Mouse (Mus musculus) cerebellum, adult 18-20 months (tissue): ENCODE measurements around the gene Pard6b.
A peak's percentile ranks its signal among the peaks of the same experiment; 100 is the strongest.

Source experiments
- DNase-seq, 2 experiments: peaks; one replicate each; pipeline ENCODE4 v3.0.0; 2021

Gene Pard6b

DNA sequence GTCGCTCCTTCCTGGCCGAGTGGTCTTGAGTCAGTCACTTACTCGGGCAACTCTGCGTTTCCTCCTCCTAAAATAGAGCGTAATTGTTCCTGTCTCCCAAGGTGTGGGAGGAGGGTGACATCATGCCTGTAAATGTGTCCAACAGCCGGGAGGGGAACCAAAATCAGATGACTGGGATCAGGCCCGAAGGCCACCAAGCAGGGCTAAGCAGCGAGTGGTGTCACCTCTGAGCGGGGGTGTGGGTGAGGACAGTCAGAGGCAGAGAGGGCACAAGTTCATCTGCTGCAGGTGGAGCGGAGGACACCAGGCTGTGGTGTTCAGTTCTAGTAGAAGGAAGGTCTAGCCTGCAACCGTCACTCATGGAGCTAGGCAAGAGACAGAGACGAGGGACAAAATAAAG, 17.1 kb upstream of the Pard6b start:
- no peak for DNase-seq

DNA sequence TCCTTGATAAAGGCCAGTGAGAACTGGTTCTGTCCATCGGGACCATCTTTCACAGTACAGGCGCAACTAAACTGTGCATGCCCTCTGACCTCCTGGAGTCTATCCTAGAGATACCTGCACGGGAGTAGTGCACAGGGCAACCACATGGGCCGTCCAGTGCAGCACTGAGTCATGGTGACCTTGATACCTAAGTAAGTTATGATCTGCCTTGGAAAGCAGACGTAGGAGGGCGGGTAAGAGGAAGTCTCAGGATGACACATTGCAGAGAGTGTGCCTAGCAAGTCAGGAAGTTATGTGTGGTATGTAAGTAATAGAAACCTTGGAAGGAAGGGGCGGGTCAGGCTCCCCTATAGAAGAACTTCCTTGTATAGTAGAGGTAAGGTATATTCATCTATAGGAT, 15.3 kb upstream of the Pard6b start:
- DNase-seq, result no peak

DNA sequence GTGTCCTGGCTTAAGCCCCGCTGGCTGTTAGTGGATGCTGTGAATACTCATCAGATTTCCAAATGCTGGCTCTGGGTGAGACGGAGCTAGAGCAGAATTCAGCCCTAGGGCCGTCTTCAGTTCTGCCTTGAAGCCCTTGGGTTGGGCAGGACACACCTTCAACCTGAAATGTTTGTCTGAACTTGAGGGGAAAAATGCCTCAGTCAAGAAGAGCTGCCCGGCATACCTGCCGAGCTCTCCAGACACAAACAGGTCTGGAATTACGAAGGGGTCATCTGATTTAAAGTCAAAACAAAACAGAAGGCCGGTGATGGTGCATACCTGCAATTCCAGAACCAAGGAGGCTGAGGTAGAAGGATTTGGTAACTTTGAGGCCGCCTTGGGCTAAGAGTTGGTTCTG, 14.0 kb upstream of the Pard6b start:
- DNase-seq, result no peak

- DNase-seq, result no peak
Observed at GRCm38 (mm10) chr2:168070425-168070824, 10.4 kb upstream of the Pard6b start.

- DNase-seq, result no peak
Observed at GRCm38 (mm10) chr2:168072436-168073131, 8.2 kb upstream of the Pard6b start.

DNA sequence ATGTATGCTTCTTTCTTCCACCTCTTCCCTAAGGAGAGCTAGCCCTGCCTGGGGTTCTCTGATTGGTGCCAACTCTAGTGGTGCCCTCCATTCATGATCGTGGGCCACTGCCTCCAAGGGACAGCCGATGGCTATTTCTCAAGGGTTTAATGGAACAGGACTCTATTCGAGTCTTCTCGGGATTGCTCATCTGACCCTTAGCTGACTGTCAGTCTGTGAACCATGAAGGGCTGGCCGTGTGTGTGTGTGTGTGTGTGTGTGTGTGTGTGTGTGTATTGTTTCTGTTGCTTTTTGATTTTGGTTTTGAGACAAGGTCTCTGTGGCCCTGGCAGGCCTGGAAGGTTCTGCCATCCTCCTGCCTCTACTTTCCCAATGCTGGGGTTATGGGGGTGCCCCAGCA, 7.1 kb upstream of the Pard6b start:
- no peak for DNase-seq

DNA sequence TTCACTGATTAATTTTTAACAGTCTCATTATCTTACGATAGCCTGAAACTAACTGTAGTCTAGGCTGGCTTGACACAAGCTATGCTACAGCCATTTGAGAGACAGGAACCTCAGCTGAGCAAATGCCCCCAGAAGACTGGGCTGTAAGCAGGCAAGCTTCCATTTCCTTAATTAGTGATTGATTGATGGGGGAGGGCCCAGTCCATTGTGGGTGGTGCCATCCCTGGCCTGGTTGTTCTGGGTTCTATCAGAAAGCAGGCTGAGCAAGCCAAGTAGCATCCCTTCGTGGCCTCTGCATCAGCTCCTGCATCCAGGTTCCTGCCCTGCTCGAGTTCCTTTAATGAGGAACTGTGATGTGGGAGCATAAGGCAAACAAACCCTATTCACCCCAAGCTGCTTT, 6.3 kb upstream of the Pard6b start:
- DNase-seq, result no peak

- no peak for DNase-seq
Observed at GRCm38 (mm10) chr2:168076840-168077576, 3.8 kb upstream of the Pard6b start.

GRCm38 (mm10) chr2:168078107-168078830, 2.5 kb upstream of the Pard6b start:
- DNase-seq, result no peak

GRCm38 (mm10) chr2:168081299-168081932, 612 bp downstream of the Pard6b start:
- DNase-seq, result peak in 1 of 2 experiments; percentile 15

- peak in 1 of 2 experiments; percentile 35 for DNase-seq
Observed at GRCm38 (mm10) chr2:168081933-168082306, 1.1 kb downstream of the Pard6b start.

DNA sequence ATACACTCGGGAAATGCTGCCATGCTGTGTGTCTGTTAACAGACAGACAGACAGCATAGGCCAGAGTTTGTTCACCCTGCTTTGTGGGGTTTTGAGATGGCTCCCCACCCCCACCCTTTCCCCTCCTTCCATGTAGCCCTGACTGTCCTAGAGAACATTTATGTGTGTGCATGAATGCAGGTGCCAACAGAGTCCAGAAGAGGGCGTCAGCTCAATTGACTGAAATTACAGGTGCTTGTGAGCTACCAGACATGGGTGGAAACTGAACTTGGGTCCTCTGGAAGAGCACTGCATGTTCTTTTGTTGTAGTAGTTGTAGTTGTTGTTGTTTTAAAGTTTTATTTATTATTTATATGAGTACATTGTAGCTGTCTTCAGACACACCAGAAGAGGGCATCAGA, 2.8 kb downstream of the Pard6b start:
- DNase-seq, result no peak

DNA sequence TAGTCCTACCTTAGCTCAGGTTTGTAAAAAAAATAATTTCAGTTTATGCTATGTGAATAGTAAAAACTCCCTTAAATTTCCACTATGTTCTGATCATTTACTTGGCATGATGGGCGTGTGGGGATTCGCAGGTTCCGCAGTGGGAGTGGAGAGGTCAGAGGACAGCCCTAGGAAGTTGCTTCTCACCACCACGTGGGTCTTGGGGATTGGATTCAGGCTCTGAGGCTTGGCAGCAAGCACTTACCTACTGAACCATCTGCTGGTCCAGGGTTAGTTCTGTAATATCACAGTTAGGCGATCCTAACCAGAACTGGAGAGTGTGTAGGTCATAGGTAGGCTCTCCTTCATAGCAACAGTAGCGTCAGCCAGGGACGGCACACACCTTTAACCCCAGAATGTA, 3.4 kb downstream of the Pard6b start:
- no peak for DNase-seq

GRCm38 (mm10) chr2:168085621-168086265, 4.9 kb downstream of the Pard6b start:
- peak in 1 of 2 experiments; percentile 29 for DNase-seq

DNA sequence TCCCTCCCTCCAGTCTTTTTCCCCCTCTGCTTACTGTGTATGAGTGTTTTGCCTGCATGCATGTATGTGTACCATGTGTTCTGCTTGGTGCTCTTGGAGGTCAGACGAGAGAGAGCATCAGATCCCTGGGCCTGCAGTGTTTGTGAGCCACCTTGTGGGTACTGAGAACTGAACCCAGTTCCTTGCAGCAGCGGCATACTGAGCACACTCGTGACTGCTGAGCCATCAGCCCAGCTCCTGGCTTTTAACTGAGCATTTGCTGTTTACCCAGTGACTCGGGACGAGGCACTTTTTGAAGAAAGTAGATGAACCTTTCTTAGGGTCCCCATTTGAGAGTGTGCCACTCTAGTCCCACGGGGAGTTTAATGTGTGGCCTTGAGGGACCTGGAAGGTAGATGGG, 5.5 kb downstream of the Pard6b start:
- DNase-seq, result no peak

- DNase-seq, result no peak
Observed at GRCm38 (mm10) chr2:168086839-168087238, 6.0 kb downstream of the Pard6b start.

DNA sequence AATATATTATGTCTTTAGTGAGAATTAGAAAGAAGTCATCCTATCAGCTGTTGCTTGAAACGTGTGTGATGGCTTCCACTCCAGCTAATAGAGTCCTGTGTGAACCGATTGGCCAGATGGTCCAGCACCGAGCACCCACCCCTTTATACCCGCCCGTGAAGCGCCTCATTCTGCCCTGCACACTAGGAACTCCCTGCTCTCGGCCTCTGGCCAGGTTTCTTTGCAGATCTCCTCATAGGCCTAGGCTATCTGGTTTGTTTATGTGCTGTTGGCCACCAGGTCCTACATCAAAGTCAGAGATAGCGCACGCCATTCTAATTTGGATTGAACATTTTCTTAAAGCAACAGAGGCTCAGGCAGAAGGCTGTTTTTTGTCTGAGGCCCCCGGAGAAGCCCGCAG, 10.8 kb downstream of the Pard6b start:
- no peak for DNase-seq

DNA sequence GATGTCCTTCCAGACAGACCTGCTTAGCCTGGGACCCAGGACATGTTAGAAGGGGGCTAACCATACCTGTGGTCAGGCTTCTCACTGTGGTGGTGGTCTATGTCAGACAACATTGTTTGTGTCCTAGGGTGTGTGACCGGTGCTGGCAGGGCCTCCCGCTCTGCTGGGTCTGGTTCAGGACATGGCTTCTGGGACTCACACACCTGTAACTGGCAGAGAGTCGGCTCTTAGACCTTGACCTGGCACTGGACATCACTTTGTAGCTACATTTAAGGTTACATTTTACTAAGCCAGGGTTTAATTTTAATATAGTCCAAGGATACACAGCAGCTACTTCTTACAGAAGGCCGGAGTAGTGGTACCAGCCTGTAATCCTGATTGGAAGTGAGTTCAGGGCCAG, 12.3 kb downstream of the Pard6b start:
- no peak for DNase-seq

DNA sequence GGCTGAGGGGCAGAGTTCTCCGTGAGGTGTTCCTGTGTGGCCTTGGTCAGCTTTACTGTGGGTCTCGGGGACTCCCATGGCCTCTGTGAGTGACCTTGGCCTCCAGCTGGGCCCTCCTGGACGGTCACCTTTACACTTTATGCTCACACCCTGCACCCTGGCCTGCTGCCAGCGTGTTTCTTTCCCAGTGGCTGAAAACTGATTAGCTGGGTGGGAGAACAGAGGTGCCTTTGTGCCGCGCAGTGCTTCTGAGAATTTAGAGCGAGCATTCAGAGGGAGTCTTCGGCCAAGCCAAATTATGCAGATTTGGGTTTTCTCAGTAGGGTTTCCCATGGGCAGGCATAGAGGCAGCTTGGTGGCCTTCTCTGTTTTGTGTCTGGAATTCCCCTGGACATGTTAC, 14.3 kb downstream of the Pard6b start:
- DNase-seq, result no peak

DNA sequence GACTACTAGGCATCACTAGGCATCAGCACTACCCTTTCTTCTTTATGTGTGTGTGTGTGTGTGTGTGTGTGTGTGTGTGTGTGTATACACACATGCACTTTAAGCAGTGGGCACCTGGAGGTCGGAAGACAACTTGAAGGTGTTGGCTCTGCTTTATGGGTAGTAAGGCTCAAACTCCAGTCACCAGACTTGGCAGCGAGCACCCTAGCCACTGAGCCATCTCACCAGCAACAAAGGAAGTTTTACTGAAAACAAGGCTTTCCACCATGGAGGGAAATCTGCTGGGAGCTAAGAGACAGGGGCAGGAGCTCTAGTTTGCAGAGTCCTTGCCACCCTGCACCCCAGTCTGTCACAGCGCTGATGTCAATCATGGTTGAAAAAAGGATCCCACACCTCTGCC, 15.7 kb downstream of the Pard6b start:
- no peak for DNase-seq

DNA sequence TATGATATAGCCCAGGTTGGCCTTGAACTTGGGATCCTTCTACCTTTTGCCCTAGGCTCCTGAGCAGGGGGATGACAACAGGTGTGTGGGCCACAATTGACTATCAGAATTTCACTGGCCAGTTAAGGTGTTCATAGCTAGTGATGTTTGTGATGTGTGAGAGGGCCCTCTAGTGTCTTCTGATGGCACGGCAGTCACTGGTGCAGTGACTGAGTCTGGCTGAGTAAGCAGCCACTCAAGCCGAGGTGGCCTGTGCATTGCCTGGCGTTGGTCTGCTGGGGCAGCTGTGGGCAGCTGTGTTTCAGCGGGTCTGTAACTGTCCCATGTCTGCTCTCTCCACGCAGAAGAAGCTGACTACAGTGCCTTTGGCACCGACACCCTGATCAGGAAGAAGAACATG, 17.2 kb downstream of the Pard6b start:
- DNase-seq, result peak; percentile 63 to 70

DNA sequence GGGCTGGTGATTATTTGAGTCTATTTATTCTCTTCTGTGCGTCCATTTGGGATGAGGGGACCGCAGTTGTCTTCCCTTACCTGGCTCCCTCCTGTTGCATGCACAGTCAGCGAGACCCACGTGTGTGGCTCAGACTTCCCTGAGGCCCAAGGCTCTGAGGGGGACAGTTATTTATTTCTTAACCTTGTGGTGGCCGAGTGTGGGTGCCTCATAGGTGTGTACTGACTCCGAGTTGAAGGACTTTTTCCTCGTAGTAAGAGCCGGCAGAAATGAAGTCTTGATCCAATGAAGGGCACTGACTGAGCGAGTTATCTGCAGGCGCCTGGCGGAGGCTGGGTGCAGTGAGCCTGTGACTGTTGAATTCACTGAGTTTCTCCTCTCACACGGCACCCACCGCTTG, 19.2 kb downstream of the Pard6b start:
- no peak for DNase-seq

- no peak for DNase-seq
Observed at GRCm38 (mm10) chr2:168101805-168102204, 21.0 kb downstream of the Pard6b start.
